In the genomic region with DNA sequence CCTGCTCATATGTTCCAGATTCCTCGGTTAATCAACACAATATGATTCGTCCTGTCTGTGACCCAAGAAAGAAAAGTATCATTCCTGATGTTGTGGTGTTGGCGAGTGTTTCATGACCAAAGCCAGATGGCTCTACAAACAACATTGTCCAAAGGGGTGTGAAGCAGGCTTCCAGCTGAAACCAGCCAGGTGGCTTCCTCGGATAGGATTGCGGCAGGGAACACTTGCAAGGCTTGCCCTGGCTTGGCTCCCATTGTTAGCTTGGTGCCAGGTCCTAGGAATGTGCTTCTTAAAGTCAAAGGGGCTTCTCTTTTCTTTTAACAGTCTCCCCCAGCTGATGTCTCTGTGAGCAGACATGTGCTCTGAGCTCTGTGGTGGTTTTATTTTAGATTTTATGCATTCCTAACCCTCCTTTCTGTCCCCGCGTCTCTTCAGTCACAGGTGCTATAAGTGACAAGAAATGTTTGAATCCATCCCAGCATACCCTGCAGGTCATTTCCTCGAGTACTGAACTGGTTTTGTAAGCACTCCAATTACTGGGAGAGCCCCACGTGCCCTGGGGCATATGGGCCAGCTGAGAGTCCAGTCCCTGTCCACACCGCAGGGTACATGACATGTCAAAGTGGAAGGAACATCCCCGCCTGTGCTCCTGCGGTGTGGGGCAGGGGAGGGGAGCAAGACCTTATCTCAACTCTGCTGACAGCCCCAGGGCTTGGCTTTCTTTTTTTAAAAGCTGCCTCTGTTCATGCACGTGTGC, we compare ENCODE assay signal across 10 mouse cellular contexts.
A peak's percentile ranks its signal among the peaks of the same experiment; 100 is the strongest.
DNase-seq lines count a peak whose midpoint lies in the region; ATAC-seq lines count a peak whose summit lies in the region.
"Had no signal": no experiment of that assay in that cellular context is flagged by ENCODE, and none has a peak within 500 bp of the region (broad histone marks: within the 10 kb centered on the region; RNA-seq: fewer than 3 reads in every experiment).

No protein-coding gene starts in this region.

- intact Hi-C loops in gastrocnemius, postnatal 14 days (cut with DNase I; ENCODE audit: low total_unique reads): no loop called here

- no peak overlapping the region for H3K4me2 ChIP-seq in hindbrain, embryonic 13.5 days
- H3K4me2 ChIP-seq in liver, embryonic 11.5 days: no peak overlapping the region
- no peak overlapping the region for H3K4me2 ChIP-seq in neural tube, embryonic 15.5 days
- H3K4me2 ChIP-seq: embryonic facial prominence, embryonic 12.5 days; stomach, embryonic 15.5 days had no signal

- H3K4me3 ChIP-seq in hindbrain, embryonic 10.5 days: no peak overlapping the region
- no peak overlapping the region for H3K4me3 ChIP-seq in hindbrain, embryonic 13.5 days
- no peak overlapping the region for H3K4me3 ChIP-seq in liver, embryonic 11.5 days (ENCODE audit: low read depth, low read length)
- H3K4me3 ChIP-seq in neural tube, embryonic 15.5 days (replicated peaks): no peak overlapping the region
- H3K4me3 ChIP-seq: embryonic facial prominence, embryonic 12.5 days; stomach, embryonic 15.5 days had no signal

- H3K27me3 ChIP-seq in hindbrain, embryonic 10.5 days (ENCODE audit: insufficient read depth, poor library complexity, severe bottlenecking): no peaks in the 10 kb centered on the region
- H3K27me3 ChIP-seq in hindbrain, embryonic 13.5 days: no peaks in the 10 kb centered on the region
- no peaks in the 10 kb centered on the region for H3K27me3 ChIP-seq in liver, embryonic 11.5 days (replicated peaks; ENCODE audit: control insufficient read depth, insufficient read depth, low read length)
- no peaks in the 10 kb centered on the region for H3K27me3 ChIP-seq in neural tube, embryonic 15.5 days (replicated peaks)
- H3K27me3 ChIP-seq: embryonic facial prominence, embryonic 12.5 days; stomach, embryonic 15.5 days had no signal

- peaks cover 6% of the 10 kb centered on the region for H3K4me1 ChIP-seq in hindbrain, embryonic 10.5 days (replicated peaks)
- H3K4me1 ChIP-seq in hindbrain, embryonic 13.5 days (replicated peaks): peaks cover 6% of the 10 kb centered on the region; the same call in 1 of the 2 replicates
- no peaks in the 10 kb centered on the region for H3K4me1 ChIP-seq in liver, embryonic 11.5 days (replicated peaks; ENCODE audit: control insufficient read depth, insufficient read depth, low read length)
- H3K4me1 ChIP-seq in neural tube, embryonic 15.5 days: peaks cover 6% of the 10 kb centered on the region; the same call in 1 of the 2 replicates
- H3K4me1 ChIP-seq: embryonic facial prominence, embryonic 12.5 days; stomach, embryonic 15.5 days had no signal

- WGBS in hindbrain, embryonic 10.5 days: 55% methylated on average over 13 of the region's 13 CpGs
- WGBS in hindbrain, embryonic 13.5 days: 63% methylated on average over 13 of the region's 13 CpGs
- WGBS in liver, embryonic 11.5 days: 56% methylated on average over 13 of the region's 13 CpGs
- WGBS in neural tube, embryonic 15.5 days: 70% methylated on average over 13 of the region's 13 CpGs

- no peak for ATAC-seq in hindbrain, embryonic 13.5 days (ENCODE audit: low FRiP score)
- ATAC-seq in liver, embryonic 11.5 days (replicated peaks; ENCODE audit: low FRiP score): no peak
- no peak for ATAC-seq in neural tube, embryonic 15.5 days (ENCODE audit: low FRiP score)
- no peak for ATAC-seq in erythroblast, adult 5-6 weeks (replicated peaks; ENCODE audit: low FRiP score, poor library complexity, severe bottlenecking)

- H3K27ac ChIP-seq in hindbrain, embryonic 10.5 days: no peak overlapping the region
- H3K27ac ChIP-seq in hindbrain, embryonic 13.5 days: no peak overlapping the region
- no peak overlapping the region for H3K27ac ChIP-seq in liver, embryonic 11.5 days (ENCODE audit: low read depth, low read length)
- no peak overlapping the region for H3K27ac ChIP-seq in neural tube, embryonic 15.5 days (replicated peaks)
- H3K27ac ChIP-seq: embryonic facial prominence, embryonic 12.5 days; stomach, embryonic 15.5 days had no signal

- no peaks in the 10 kb centered on the region for H3K36me3 ChIP-seq in hindbrain, embryonic 10.5 days
- H3K36me3 ChIP-seq in hindbrain, embryonic 13.5 days: no peaks in the 10 kb centered on the region
- H3K36me3 ChIP-seq in liver, embryonic 11.5 days (ENCODE audit: control insufficient read depth, insufficient read depth, low read length): no peaks in the 10 kb centered on the region
- H3K36me3 ChIP-seq in neural tube, embryonic 15.5 days: no peaks in the 10 kb centered on the region
- H3K36me3 ChIP-seq: embryonic facial prominence, embryonic 12.5 days; stomach, embryonic 15.5 days had no signal

- peaks cover 4% of the 10 kb centered on the region; the same call in 1 of the 2 replicates for H3K9me3 ChIP-seq in hindbrain, embryonic 10.5 days
- H3K9me3 ChIP-seq in hindbrain, embryonic 13.5 days: 0 out of 2 replicates have a peak, but pooled peaks cover 3% of the 10 kb centered on the region
- no peaks in the 10 kb centered on the region for H3K9me3 ChIP-seq in liver, embryonic 11.5 days (ENCODE audit: control insufficient read depth, low read length)
- H3K9me3 ChIP-seq in neural tube, embryonic 15.5 days (replicated peaks): no peaks in the 10 kb centered on the region
- H3K9me3 ChIP-seq: embryonic facial prominence, embryonic 12.5 days; stomach, embryonic 15.5 days had no signal

- peak; percentile 12 for DNase-seq in hindbrain, embryonic 10.5 days (ENCODE audit: low spot score)
- peak; percentile 85 for DNase-seq in cerebellum, adult 11 months
- peak; percentile 52 for DNase-seq in gastrocnemius, postnatal 14 days
- DNase-seq in kidney, postnatal 14 days: peak; percentile 12
- DNase-seq in liver, embryonic 11.5 days (ENCODE audit: low spot score): no peak

- H3K9ac ChIP-seq in hindbrain, embryonic 13.5 days: no peak overlapping the region
- no peak overlapping the region for H3K9ac ChIP-seq in liver, embryonic 11.5 days (ENCODE audit: low read depth, low read length)
- no peak overlapping the region for H3K9ac ChIP-seq in neural tube, embryonic 15.5 days (replicated peaks)
- H3K9ac ChIP-seq: embryonic facial prominence, embryonic 12.5 days; stomach, embryonic 15.5 days had no signal
